ENCODE assay signal across 21 mouse cellular contexts in genomic region chr12:98391347-98391746, GRCm38 (mm10).
DNase-seq lines count a peak whose midpoint lies in the region; ATAC-seq lines count a peak whose summit lies in the region.
"Had no signal": no experiment of that assay in that cellular context is flagged by ENCODE, and none has a peak within 500 bp of the region (broad histone marks: within the 10 kb centered on the region; RNA-seq: fewer than 3 reads in every experiment).

No protein-coding gene starts in this region.

- DNase-seq in heart, embryonic 10.5 days (ENCODE audit: low spot score) = no peak
- no peak for DNase-seq in heart, adult 18-20 months
- DNase-seq in heart, postnatal 36 days = no peak
- peak; percentile 19 for DNase-seq in midbrain, embryonic 11.5 days (ENCODE audit: low spot score, missing footprints)
- DNase-seq in midbrain, embryonic 10.5 days (ENCODE audit: low spot score) = no peak
- no peak for DNase-seq in cerebellum, adult 8-10 months
- DNase-seq: adrenal gland, postnatal 14 days; cerebellum, adult 11-12 months; cerebellum, adult 9-11 months; cerebellum, postnatal 36 days; gastrocnemius, postnatal 10 days; kidney, adult 11 months had no signal

- no peak overlapping the region for H3K9ac ChIP-seq in heart, embryonic 14.5 days (ENCODE audit: low read length)
- no peak overlapping the region for H3K9ac ChIP-seq in midbrain, embryonic 11.5 days (ENCODE audit: low read length)
- H3K9ac ChIP-seq: embryonic facial prominence, embryonic 13.5 days; forebrain, embryonic 12.5 days; hindbrain, embryonic 13.5 days had no signal

- H3K36me3 ChIP-seq in heart, embryonic 10.5 days = no peaks in the 10 kb centered on the region
- H3K36me3 ChIP-seq in heart, embryonic 14.5 days (ENCODE audit: control insufficient read depth, insufficient read depth, low read length) = no peaks in the 10 kb centered on the region
- no peaks in the 10 kb centered on the region for H3K36me3 ChIP-seq in midbrain, embryonic 11.5 days (ENCODE audit: control insufficient read depth, insufficient read depth, low read length)
- no peaks in the 10 kb centered on the region for H3K36me3 ChIP-seq in midbrain, embryonic 10.5 days
- H3K36me3 ChIP-seq: embryonic facial prominence, embryonic 13.5 days; forebrain, embryonic 12.5 days; hindbrain, embryonic 13.5 days had no signal

- H3K4me3 ChIP-seq in heart, embryonic 10.5 days = 0 out of 2 replicates have a peak overlapping the region, but pooled peaks have one; percentile 5
- H3K4me3 ChIP-seq in heart, embryonic 14.5 days (ENCODE audit: control insufficient read depth in 1 of 2, insufficient read depth in 1 of 2, low read depth in 1 of 2, low read length in 2 of 2) = no peak overlapping the region
- H3K4me3 ChIP-seq in midbrain, embryonic 11.5 days (ENCODE audit: low read depth, low read length) = no peak overlapping the region
- H3K4me3 ChIP-seq in midbrain, embryonic 10.5 days = no peak overlapping the region
- H3K4me3 ChIP-seq: embryonic facial prominence, embryonic 13.5 days; forebrain, embryonic 12.5 days; hindbrain, embryonic 13.5 days had no signal

- 44% methylated on average over 5 of the region's 5 CpGs for WGBS in heart, embryonic 10.5 days
- 33% methylated on average over 5 of the region's 5 CpGs for WGBS in heart, embryonic 14.5 days
- WGBS in midbrain, embryonic 11.5 days = 87% methylated on average over 5 of the region's 5 CpGs
- WGBS in midbrain, embryonic 10.5 days = 90% methylated on average over 5 of the region's 5 CpGs

- peak overlapping the region; percentile 19; the same call in 1 of the 2 replicates for H3K4me2 ChIP-seq in heart, embryonic 14.5 days (ENCODE audit: low read length)
- no peak overlapping the region for H3K4me2 ChIP-seq in midbrain, embryonic 11.5 days
- H3K4me2 ChIP-seq: embryonic facial prominence, embryonic 13.5 days; forebrain, embryonic 12.5 days; hindbrain, embryonic 13.5 days had no signal

- intact Hi-C loops in heart, postnatal 36 days (cut with DNase I) = no loop called here

- no peaks in the 10 kb centered on the region for H3K9me3 ChIP-seq in heart, embryonic 10.5 days
- no peaks in the 10 kb centered on the region for H3K9me3 ChIP-seq in heart, embryonic 14.5 days (ENCODE audit: control insufficient read depth, low read length)
- H3K9me3 ChIP-seq in midbrain, embryonic 11.5 days (ENCODE audit: control insufficient read depth, low read length) = no peaks in the 10 kb centered on the region
- no peaks in the 10 kb centered on the region for H3K9me3 ChIP-seq in midbrain, embryonic 10.5 days (replicated peaks)
- H3K9me3 ChIP-seq: embryonic facial prominence, embryonic 13.5 days; forebrain, embryonic 12.5 days; hindbrain, embryonic 13.5 days had no signal

- no peaks in the 10 kb centered on the region for H3K27me3 ChIP-seq in heart, embryonic 10.5 days (ENCODE audit: insufficient read depth, poor library complexity, severe bottlenecking)
- no peaks in the 10 kb centered on the region for H3K27me3 ChIP-seq in heart, embryonic 14.5 days (ENCODE audit: control insufficient read depth, insufficient read depth, low read length)
- H3K27me3 ChIP-seq in midbrain, embryonic 11.5 days (ENCODE audit: control insufficient read depth, insufficient read depth, low read length) = no peaks in the 10 kb centered on the region
- H3K27me3 ChIP-seq in midbrain, embryonic 10.5 days (ENCODE audit: low read depth, poor library complexity, severe bottlenecking) = no peaks in the 10 kb centered on the region
- H3K27me3 ChIP-seq: embryonic facial prominence, embryonic 13.5 days; forebrain, embryonic 12.5 days; hindbrain, embryonic 13.5 days; Patski had no signal

- ATAC-seq in heart, embryonic 14.5 days (ENCODE audit: insufficient number of reproducible peaks, insufficient read depth, low FRiP score, low read depth) = no peak
- ATAC-seq in midbrain, embryonic 11.5 days (ENCODE audit: low FRiP score) = no peak
- ATAC-seq in granulocyte monocyte progenitor cell, adult 5-6 weeks (replicated peaks; ENCODE audit: poor library complexity, severe bottlenecking) = peak; percentile 30
- ATAC-seq: activated CD4-positive, CD25-positive, alpha-beta regulatory T cell, adult 4 months; forebrain, embryonic 16.5 days; hindbrain, postnatal 0 days; Patski had no signal

- H3K27ac ChIP-seq in heart, embryonic 10.5 days = no peak overlapping the region
- H3K27ac ChIP-seq in heart, embryonic 14.5 days (replicated peaks in 1 of 2; ENCODE audit: control insufficient read depth in 1 of 2, insufficient read depth in 1 of 2, low read depth in 2 of 2, low read length in 2 of 2) = no peak overlapping the region
- H3K27ac ChIP-seq in midbrain, embryonic 11.5 days (ENCODE audit: low read depth, low read length) = no peak overlapping the region
- no peak overlapping the region for H3K27ac ChIP-seq in midbrain, embryonic 10.5 days (replicated peaks)
- H3K27ac ChIP-seq: embryonic facial prominence, embryonic 13.5 days; forebrain, embryonic 12.5 days; hindbrain, embryonic 13.5 days; hindbrain, postnatal 0 days had no signal

- H3K4me1 ChIP-seq in heart, embryonic 10.5 days = peaks cover 8% of the 10 kb centered on the region
- peaks cover 3 to 9% of the 10 kb centered on the region in 2 experiments; a peak in 2 of 4 replicates for H3K4me1 ChIP-seq in heart, embryonic 14.5 days (ENCODE audit: control insufficient read depth in 2 of 2, insufficient read depth in 2 of 2, low read length in 2 of 2)
- no peaks in the 10 kb centered on the region for H3K4me1 ChIP-seq in midbrain, embryonic 11.5 days (ENCODE audit: control insufficient read depth, insufficient read depth, low read length)
- H3K4me1 ChIP-seq in midbrain, embryonic 10.5 days = no peaks in the 10 kb centered on the region
- H3K4me1 ChIP-seq: embryonic facial prominence, embryonic 13.5 days; forebrain, embryonic 12.5 days; hindbrain, embryonic 13.5 days had no signal
